Mouse (Mus musculus): ENCODE measurements at regions not wholly inside any gene's neighbourhood (a gene's known extent, or its start where the extent isn't known, plus 50 kb on each side); places are given as distances from the start of the nearest gene placed in this dataset.

DNA sequence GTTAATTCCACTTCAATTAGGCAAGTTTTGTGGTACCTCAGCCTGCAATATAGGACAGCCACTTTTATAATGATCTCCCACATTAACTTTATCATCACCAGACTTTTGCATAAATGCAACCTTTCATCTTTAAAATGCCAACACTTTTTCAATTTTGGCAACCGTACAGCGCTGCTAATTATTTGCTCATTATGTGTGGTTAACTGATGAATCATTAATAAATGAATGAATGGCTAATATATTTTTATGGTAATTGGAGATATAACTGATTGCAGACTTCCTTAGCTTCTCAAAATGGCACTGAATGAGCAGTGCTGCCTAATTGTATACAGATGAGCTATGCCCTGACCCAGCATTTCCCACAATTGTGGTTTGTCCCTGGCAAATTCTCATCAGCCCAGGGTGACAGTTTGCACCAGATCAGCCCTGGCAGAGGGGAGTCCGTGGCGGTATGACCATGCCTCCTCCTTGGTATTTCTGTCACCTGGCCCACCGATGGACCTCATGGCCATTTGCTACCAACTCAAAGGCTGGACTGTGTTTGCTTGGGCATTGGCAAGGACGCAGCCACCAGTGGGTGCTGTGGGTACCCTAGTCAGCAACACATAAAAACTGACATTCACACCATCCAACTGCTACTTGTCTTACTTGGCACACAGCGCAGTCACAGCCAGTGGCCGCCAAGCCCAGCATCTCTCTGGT lies 173.7 kb upstream of the Lmo4 start:
- DNase-seq: no peak
- intact Hi-C loops (cut with DNase I): no loop called here

DNA sequence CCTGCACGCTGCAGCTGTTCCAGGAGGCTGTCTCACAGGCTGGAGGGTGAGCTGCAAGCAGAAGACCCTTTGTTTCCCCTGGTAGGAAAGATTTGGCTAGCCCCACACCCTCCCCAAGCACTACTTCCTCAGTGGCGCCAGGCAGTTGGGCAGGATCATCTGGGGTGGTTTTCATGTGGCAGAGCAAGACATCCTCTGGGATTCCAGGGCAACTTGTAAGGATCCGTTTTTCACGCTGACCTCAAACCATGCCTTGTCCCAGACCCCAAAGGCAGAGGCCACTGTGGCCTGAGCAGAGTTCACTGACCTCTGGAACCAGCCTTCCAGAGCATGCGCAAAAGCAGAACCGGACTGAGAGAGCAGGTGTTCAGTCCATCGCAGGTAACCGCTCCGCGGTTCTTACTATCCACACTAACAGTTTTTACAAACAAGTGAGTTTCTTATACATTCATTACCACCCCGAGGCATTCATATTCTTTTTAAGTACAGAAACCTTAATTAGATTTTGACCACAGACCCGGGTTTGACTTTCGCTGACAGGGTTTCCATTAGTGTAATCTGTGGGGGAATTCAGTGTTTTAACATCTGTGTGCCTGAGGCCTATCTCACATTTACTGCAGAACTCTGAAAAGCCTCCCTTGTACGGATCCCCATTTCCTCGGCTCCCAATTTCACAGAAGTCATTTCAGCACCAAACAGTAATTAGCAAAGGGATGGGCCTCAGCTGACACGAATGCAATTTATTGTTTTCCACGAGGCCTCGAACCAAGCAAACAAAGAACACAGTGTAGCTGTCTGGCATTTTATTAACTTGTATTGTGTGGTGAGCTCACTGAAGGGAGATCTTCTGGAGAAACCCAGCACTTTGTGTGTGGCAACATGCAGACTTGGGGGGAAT lies 172.9 kb upstream of the Lmo4 start:
- no peak for DNase-seq
- intact Hi-C loops (cut with DNase I): no loop called here

DNA sequence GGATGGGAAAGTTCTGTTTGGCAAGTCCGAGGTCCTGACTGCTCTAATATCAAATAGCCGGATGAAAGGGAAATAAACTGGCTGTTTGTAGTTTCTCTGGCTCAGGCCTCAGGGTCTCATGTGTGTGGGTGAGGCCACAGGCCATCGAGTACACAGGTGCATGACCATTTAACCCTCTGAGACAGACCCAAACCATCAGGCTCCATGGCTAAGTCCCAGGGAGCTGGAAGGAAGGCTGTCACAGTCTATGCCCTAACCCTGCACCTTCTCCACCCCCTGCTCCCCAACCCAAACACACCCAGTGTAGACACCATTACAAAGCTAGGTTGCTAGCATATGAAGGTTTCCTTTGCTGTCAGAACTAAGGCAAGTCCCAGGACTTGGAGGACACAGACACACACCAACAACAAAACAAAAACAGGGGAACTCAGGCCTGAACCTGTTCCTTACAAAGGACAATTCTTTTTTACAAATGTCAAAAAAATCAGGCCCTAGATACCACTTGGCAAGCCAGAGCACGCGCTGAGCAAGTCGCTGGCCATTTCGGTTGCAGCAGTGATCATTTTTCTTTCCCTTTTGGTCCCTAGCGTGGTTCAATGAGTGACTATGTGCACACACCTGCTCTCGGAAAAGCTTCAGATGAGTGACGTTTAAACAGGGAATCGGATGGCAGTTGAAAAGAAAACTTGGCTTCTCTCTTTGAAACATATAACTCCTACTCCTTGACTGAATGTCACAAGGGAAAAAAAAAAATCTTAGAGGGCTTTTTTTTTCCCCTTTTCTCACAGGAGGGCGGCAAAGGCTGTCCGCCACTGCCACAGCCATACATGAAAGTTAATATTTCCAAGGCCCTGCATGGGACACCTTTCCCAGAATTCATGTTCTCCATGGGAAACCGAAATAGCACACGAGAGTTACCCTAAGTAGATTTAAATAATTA lies 171.7 kb upstream of the Lmo4 start:
- intact Hi-C loops (cut with DNase I): no loop called here
- no peak for DNase-seq

DNA sequence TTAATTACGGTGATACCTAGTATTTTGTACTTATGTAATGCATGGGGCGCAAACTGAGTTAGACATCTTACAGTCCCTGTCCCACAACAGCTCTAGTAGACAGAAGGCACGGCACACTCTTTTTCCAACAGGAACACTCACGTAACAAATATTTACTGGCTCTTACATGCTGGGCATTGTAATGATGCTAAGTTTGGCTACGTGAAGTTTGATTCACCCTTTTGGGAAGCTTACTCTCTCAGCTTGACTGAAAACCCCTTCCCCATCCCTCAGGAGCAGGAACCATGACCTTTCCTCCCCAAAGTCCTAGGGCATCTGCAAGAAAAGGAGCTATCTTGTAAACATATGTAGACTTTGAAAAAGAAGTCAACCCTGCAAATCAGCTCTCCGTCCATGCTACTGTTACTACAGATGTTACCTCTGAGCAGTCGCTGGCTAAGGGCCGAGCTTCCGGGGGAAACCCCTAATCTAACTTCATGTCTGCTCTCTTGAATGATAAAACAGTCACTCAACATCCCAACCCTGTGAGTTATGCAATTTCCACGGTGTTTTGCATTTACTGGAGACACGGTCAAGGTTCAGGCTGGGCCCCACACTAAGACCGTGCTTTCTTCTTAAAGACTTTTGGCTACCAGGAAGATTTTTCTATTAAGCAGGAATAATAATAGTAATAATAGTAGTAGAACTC lies 170.8 kb upstream of the Lmo4 start:
- intact Hi-C loops (cut with DNase I): no loop called here
- DNase-seq: no peak

DNA sequence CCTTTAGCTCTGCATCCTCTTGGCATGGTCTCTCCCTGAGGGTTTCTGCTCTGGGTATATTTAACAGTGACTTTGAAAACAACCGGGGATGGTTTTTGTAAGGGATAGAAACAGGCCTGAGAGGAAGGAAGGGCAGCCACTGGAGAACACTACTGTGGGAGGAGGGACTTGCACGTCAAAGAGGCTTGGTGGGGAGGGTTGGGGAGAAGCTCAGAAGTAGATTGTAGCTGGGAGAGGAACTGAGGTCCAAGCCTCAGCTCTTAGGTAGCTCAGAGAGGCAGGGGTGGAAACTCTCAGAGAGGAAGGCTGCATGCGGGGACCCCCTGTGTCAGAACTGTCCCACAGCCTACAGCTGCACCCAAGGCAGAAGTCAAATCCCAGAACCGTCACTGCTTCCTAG lies 163.3 kb upstream of the Lmo4 start:
- DNase-seq: peak in 1 of 2 experiments; percentile 7
- intact Hi-C loops (cut with DNase I): no loop called here

DNA sequence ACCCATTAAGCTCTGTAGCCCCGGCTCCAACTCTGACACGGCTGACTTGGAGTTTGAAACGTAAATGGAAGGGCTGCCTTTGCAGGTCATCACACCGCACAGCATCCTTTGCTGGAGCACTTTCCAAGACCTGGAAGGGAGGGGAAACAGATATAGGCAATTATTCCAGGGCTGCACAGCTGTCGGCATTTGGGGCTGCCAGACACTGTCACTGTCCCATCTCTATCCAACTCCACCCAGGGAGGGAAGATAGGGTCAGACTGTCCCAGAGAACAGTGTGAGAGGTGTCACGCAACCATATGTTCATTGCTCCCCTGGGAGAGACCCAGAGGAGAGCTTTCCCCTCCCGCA lies 162.7 kb upstream of the Lmo4 start:
- intact Hi-C loops (cut with DNase I): no loop called here
- peak; percentile 11 to 17 for DNase-seq

DNA sequence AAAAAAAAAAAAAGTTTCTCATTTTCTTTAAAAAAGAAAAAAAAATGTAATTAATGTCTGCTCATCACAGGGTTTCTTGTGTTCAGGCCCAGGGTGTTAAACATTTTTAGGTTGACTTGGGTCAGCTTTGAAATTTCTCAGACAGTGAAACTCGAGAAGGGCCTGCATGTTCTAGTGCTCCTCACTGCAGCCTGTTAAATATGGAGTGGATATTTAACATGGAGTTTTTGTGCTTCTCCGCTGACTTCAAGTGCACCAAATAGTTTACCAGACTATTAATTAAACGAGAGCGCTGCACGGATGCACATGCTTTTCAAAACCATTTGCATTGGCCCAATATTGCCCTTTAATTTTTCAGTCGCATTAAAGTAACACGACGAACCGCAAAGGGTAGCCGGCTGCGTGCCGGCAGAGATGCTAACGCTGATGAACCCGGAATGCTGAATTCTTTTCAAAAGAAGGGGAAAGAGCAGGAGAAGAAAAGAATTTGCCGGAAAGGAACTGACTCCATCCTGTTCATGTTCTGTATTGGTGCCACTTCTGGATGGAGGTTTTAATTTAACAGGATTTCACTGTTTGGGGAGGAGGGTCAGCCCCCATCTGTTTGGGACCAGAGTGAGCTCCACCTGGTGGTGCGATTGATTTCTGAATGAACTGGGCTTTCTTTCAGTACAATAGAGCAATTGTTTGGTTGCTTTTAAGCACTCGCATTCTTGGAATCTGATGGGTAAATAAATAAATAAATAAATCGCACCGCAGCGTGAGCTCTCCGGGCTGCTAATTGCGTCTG lies 162.2 kb upstream of the Lmo4 start:
- peak; percentile 7 to 26 for DNase-seq
- intact Hi-C loops (cut with DNase I): no loop called here

DNA sequence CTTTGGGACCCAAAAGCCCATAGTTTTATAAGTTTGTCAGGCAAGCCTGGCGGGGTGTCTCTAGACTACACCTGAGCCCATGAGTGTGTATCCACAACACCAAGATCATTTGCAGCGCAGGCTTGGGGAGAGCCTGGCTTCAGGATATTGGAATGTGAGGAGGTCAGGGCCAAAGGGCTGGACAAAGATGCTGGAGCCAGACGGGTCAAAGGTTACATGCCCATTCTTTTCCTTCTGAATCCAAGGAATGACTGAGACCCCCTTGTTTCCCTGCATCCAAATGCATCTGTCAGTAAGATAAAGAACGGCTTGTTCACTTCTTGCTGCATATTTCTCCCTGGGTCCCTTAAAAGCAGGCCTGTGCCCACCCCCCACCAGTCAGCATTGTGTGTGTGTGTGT lies 160.9 kb upstream of the Lmo4 start:
- no peak for DNase-seq
- intact Hi-C loops (cut with DNase I): no loop called here

DNA sequence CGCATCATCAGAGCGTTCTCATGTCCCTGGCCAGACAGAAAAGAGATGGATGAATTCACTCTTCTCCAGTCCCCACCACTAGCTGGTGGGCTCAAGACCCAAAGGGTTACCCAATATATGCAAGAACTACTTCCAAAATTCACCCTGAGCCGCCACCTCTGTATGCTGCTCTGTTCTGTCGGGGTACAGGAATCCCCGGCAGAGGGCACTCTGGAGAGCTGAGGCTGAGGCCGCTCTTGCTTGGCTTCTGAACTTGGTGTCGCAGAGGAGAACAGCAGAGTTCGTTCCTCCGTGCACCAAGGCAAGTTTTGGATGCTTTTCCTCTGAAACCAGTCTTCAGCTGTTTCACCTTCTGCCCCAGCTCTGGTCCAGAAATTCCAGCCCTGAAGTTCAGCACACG lies 157.5 kb upstream of the Lmo4 start:
- intact Hi-C loops (cut with DNase I): no loop called here
- DNase-seq: peak; percentile 24 to 53

DNA sequence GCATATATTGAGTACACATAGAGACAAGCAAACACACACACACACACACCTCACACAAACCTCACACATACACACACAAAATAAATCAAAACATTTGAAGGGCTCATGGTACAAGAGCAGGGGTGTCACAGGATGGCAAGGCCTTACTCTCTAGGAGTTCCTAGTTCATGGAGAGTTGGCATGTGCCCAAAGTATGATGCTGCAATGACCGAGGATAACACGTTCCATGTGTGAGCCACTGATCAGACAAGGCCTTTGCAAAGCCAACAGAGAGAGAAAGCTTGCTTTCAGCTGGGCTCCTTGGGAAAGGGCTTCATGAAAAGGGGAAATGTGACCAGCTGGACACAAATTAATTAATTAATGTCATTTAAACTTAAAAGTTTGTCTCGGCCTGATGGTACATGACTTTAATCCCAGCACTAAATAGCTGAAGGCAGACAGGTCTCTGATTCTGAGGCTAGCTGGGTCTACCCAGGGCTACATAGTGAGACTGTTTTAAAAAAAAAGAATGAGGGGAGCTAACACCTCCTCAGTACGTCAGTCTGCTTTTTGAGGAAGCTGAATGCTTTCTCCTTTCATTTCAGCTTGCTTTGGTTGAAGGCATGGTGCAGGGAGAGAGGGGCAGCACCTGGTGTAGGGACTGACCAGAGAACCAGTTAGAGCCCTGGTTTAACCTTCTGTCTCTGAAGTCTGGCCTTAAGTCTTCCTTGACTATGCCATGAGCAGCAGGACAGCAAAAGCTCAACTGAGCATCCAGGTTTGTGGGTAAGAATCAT lies 156.4 kb upstream of the Lmo4 start:
- no peak for DNase-seq
- intact Hi-C loops (cut with DNase I): no loop called here

DNA sequence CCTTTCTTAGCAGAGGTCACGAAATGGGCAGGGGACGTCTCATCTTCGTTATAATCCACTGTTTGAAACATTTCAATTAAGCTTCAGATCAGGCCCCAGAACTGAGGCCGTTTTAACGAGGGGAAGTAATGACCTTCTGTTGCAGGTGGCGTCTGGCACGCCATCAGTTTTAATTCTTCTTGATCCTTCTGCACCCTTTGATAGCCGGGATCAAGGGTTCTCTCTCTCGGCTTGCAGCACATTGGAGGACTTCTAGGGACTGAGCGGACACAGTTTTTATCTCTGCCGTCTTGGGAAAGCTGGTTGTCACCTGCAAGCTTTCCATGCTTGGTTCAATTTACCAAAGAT lies 151.9 kb upstream of the Lmo4 start:
- no peak for DNase-seq
- intact Hi-C loops (cut with DNase I): no loop called here

DNA sequence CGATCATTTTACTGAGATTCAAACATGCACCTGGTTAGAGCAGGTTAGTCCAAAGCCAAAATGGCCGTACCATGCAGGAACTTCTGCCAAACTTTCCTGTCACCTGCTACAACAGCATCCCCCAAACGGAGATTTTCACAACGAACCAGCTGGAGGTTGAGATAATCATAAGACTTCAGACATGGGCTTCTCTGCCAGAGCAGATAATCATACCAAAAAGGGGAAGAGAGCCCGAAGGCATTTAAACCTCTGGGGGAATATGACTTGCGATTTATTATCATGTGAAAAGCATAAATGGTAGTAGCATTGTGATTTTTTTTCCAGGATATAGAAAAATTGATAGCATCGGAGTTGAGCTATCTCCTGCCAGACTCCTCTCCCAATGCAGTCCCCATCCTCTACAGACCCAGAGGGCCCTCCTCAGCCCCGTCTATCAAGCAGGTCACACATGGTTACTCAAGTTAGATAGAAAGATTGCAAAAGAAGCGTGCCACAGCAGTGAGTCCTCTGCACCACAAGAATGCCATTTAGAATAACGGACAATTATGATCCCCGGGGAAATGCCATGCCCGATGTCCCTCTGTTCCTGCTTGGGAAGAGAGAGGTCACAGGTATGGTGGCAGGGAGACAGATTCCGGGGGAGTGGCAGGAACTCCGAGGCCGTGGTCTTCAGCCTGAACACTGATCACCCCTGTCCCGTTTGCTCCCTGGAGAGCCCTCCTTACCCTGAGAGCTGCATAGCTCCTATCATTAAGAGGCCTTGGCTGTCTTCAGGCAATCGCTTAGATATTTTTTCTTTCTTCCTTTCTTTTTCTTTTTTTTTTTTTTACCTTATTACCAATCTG lies 151.3 kb upstream of the Lmo4 start:
- intact Hi-C loops (cut with DNase I): no loop called here

DNA sequence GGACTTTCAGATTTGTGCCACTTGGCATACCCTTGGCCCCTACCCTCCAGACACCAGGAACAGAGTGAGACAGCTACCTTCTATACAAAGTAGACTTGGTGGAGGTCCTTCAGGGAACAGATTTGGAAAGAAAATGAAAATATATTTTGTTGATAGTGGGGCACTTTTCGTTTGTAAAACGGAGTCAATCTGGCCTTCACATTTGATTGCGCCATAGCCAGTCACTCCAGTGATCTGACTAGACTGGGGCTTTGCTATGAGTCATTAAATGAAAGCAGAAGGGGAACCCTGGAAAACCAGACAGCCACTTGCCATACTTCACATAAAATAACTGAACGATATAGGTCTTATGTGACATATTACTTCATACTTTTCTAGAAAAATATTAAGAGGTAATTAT lies 147.5 kb upstream of the Lmo4 start:
- DNase-seq: no peak
- intact Hi-C loops (cut with DNase I): no loop called here

More for the DNA sequence above, 151.3 kb upstream of the Lmo4 start:
- no peak for DNase-seq

DNA sequence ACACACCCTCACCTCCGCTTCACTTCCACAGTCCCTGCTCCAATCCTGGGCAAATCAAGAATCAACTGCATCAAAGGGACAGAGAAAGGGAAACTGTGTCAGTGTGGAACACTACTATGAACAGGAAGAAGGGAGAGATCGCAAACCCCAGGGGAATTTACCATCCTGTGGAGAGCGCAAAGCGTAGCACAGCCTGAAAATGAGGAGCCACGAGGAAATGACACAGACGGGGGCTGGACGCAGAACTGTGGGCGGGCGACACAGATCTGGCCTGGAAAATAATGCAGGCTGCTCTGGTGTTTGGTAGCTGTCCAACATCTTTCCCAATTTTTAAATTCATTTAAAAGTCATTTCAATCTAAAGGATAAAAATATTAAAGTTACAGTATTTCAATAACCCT lies 143.4 kb upstream of the Lmo4 start:
- intact Hi-C loops (cut with DNase I): no loop called here
- peak; percentile 6 to 17 for DNase-seq

DNA sequence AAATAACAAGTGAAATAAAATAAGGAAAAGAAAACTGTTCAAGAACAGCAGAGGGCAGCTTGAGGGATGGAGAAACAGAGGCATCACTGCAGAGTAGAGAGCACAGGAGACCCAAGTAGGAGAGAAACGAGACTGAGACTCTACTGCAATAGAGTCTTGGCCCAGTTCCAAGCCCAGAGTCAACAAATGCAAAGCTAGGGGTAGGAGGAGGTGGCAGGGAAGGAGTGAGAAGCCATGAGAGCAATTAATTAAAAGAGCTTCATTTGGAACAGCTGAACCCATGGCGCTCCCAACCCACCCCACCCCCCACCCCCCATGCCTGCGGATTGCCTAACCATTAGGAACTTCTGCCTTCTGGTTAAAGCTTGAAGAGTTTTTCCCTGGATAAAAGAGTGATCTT lies 130.2 kb upstream of the Lmo4 start:
- DNase-seq: no peak
- intact Hi-C loops (cut with DNase I): no loop called here

DNA sequence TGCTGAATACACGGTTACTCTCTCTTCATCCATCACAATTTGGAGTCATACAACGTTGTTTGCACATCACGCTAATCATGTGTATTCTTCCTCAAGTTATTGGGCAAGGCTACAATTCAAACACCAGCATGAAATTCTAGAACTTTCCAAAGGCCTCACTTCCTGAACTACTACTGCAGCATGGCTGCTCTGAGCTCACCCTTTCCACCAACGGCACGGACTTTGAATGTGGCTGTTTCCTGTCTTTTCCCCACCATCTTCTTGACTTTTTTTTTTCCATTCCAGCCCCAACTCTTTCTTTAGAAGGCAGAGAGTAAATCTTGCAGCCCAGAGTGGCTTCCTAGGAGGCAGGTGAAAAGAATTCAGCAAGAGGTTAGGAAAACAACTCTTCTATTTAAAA lies 129.2 kb upstream of the Lmo4 start:
- intact Hi-C loops (cut with DNase I): no loop called here
- no peak for DNase-seq

DNA sequence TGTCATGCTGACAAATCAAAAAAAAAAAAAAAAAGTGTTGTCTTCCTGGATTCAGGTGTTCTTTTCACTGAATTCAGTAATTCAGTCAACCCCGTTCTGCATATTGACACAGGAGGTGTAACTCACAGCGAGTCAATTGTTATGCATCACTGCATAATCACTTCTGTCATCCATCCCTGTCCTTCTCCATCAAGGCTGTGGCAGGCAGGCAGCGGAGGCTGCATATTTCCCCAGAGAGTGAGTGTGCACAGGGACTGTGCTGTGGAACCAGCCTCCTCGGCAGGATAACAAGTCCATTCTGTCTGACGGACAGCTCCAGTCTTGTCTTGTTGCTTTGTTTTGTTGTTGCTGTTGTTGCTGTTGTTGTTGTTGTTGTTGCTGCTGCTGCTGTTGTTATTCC lies 127.3 kb upstream of the Lmo4 start:
- intact Hi-C loops (cut with DNase I): no loop called here

DNA sequence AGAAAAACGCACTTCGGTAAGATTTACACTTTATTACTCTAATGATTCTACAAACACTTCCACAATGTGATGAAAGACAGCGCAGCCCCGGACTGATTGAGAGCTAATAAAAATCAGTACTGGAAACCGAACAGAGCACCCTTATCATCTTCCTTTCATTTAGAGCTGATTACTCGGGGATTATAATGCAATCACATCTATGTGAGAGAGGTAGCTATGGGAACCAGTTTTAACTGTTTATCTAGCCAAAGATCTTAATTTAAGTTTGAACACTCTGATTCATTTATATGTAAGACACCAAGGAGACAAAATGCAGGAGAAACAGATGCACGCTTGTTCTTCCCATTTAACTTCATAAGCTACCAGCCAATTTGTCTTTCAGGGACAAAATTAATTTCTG lies 124.1 kb upstream of the Lmo4 start:
- no peak for DNase-seq
- intact Hi-C loops (cut with DNase I): no loop called here

More for the DNA sequence above, 127.3 kb upstream of the Lmo4 start:
- no peak for DNase-seq
